Mouse (Mus musculus): ENCODE measurements around the gene Rplp0. TPM values are rescaled to one million over a fixed set of nuclear protein-coding genes. Genes with fewer than 3 reads are reported as not detected.

Gene Rplp0
- polyA plus RNA-seq, 1 experiment: 478 TPM

GRCm38 (mm10) chr5:115580229-115581001, 21.1 kb downstream of the Rplp0 start:
- H3K4me1 ChIP-seq (ENCODE audit: control insufficient read depth, insufficient read depth, low read length): peaks cover 17% of the 10 kb centered on the region
- TF ChIP-seq CTCF (IDR thresholded peaks at IDR 0.05; ENCODE audit: borderline replicate concordance, insufficient read depth, low read depth, low read length) (no peak), POLR2A (IDR thresholded peaks at IDR 0.05; ENCODE audit: borderline replicate concordance, insufficient read depth, low read length) (no peak)
- H3K27ac ChIP-seq (ENCODE audit: insufficient read depth, low read length): no peak overlapping the region
- no peak overlapping the region for H3K4me3 ChIP-seq (replicated peaks; ENCODE audit: insufficient read depth, low read depth, low read length)
- no peaks in the 10 kb centered on the region for H3K27me3 ChIP-seq (ENCODE audit: control insufficient read depth, insufficient read depth, low read length)
- WGBS: 81% methylated on average over 14 of the region's 14 CpGs
- no peak for DNase-seq

GRCm38 (mm10) chr5:115581662-115582061, 22.4 kb downstream of the Rplp0 start:
- no peak for DNase-seq
- Histone ChIP-seq H3K4me1 (ENCODE audit: control insufficient read depth, insufficient read depth, low read length) (peaks cover 17% of the 10 kb centered on the region), H3K27ac (ENCODE audit: insufficient read depth, low read length) (no peak overlapping the region), H3K27me3 (ENCODE audit: control insufficient read depth, insufficient read depth, low read length) (no peaks in the 10 kb centered on the region), H3K4me3 (replicated peaks; ENCODE audit: insufficient read depth, low read depth, low read length) (no peak overlapping the region)
- WGBS: 93% methylated on average over 9 of the region's 9 CpGs
- TF ChIP-seq CTCF (IDR thresholded peaks at IDR 0.05; ENCODE audit: borderline replicate concordance, insufficient read depth, low read depth, low read length) (no peak), POLR2A (IDR thresholded peaks at IDR 0.05; ENCODE audit: borderline replicate concordance, insufficient read depth, low read length) (no peak)

- TF ChIP-seq CTCF (IDR thresholded peaks at IDR 0.05; ENCODE audit: borderline replicate concordance, insufficient read depth, low read depth, low read length) (no peak), POLR2A (IDR thresholded peaks at IDR 0.05; ENCODE audit: borderline replicate concordance, insufficient read depth, low read length) (no peak)
- no peaks in the 10 kb centered on the region for H3K4me1 ChIP-seq (ENCODE audit: control insufficient read depth, insufficient read depth, low read length)
- H3K27ac ChIP-seq (ENCODE audit: insufficient read depth, low read length): no peak overlapping the region
- WGBS: 80% methylated on average over 12 of the region's 12 CpGs
- H3K27me3 ChIP-seq (ENCODE audit: control insufficient read depth, insufficient read depth, low read length): no peaks in the 10 kb centered on the region
- DNase-seq: no peak
- no peak overlapping the region for H3K4me3 ChIP-seq (replicated peaks; ENCODE audit: insufficient read depth, low read depth, low read length)
Observed at GRCm38 (mm10) chr5:115585616-115586015, 26.3 kb downstream of the Rplp0 start.

GRCm38 (mm10) chr5:115586166-115586565, 26.9 kb downstream of the Rplp0 start:
- WGBS: 38% methylated on average over 15 of the region's 15 CpGs
- no peaks in the 10 kb centered on the region for H3K27me3 ChIP-seq (ENCODE audit: control insufficient read depth, insufficient read depth, low read length)
- no peak overlapping the region for H3K27ac ChIP-seq (ENCODE audit: insufficient read depth, low read length)
- TF ChIP-seq POLR2A (IDR thresholded peaks at IDR 0.05; ENCODE audit: borderline replicate concordance, insufficient read depth, low read length) (no peak), CTCF (IDR thresholded peaks at IDR 0.05; ENCODE audit: borderline replicate concordance, insufficient read depth, low read depth, low read length) (no peak)
- H3K4me3 ChIP-seq (replicated peaks; ENCODE audit: insufficient read depth, low read depth, low read length): no peak overlapping the region
- no peaks in the 10 kb centered on the region for H3K4me1 ChIP-seq (ENCODE audit: control insufficient read depth, insufficient read depth, low read length)
- no peak for DNase-seq

GRCm38 (mm10) chr5:115586780-115587179, 27.5 kb downstream of the Rplp0 start:
- H3K4me3 ChIP-seq (replicated peaks; ENCODE audit: insufficient read depth, low read depth, low read length): no peak overlapping the region
- DNase-seq: no peak
- no peaks in the 10 kb centered on the region for H3K4me1 ChIP-seq (ENCODE audit: control insufficient read depth, insufficient read depth, low read length)
- WGBS: 84% methylated on average over 2 of the region's 2 CpGs
- H3K27ac ChIP-seq (ENCODE audit: insufficient read depth, low read length): no peak overlapping the region
- no peaks in the 10 kb centered on the region for H3K27me3 ChIP-seq (ENCODE audit: control insufficient read depth, insufficient read depth, low read length)
- TF ChIP-seq POLR2A (IDR thresholded peaks at IDR 0.05; ENCODE audit: borderline replicate concordance, insufficient read depth, low read length) (no peak), CTCF (IDR thresholded peaks at IDR 0.05; ENCODE audit: borderline replicate concordance, insufficient read depth, low read depth, low read length) (no peak)

GRCm38 (mm10) chr5:115591028-115591427, 31.8 kb downstream of the Rplp0 start:
- Histone ChIP-seq H3K27ac (ENCODE audit: insufficient read depth, low read length) (no peak overlapping the region), H3K4me3 (replicated peaks; ENCODE audit: insufficient read depth, low read depth, low read length) (no peak overlapping the region), H3K4me1 (ENCODE audit: control insufficient read depth, insufficient read depth, low read length) (no peaks in the 10 kb centered on the region), H3K27me3 (ENCODE audit: control insufficient read depth, insufficient read depth, low read length) (no peaks in the 10 kb centered on the region)
- WGBS: 78% methylated on average over 11 of the region's 11 CpGs
- TF ChIP-seq CTCF (IDR thresholded peaks at IDR 0.05; ENCODE audit: borderline replicate concordance, insufficient read depth, low read depth, low read length) (no peak), POLR2A (IDR thresholded peaks at IDR 0.05; ENCODE audit: borderline replicate concordance, insufficient read depth, low read length) (no peak)
- no peak for DNase-seq

- no peaks in the 10 kb centered on the region for H3K4me1 ChIP-seq (ENCODE audit: control insufficient read depth, insufficient read depth, low read length)
- no peaks in the 10 kb centered on the region for H3K27me3 ChIP-seq (ENCODE audit: control insufficient read depth, insufficient read depth, low read length)
- TF ChIP-seq POLR2A (IDR thresholded peaks at IDR 0.05; ENCODE audit: borderline replicate concordance, insufficient read depth, low read length): no peak
- 90% methylated on average over 2 of the region's 2 CpGs for WGBS
- no peak overlapping the region for H3K27ac ChIP-seq (ENCODE audit: insufficient read depth, low read length)
- DNase-seq: no peak
- H3K4me3 ChIP-seq (replicated peaks; ENCODE audit: insufficient read depth, low read depth, low read length): no peak overlapping the region
Observed at GRCm38 (mm10) chr5:115591506-115591905, 32.2 kb downstream of the Rplp0 start.

- WGBS: 90% methylated on average over 6 of the region's 6 CpGs
Observed at GRCm38 (mm10) chr5:115603561-115603960, 44.3 kb downstream of the Rplp0 start.

More at GRCm38 (mm10) chr5:115603561-115603960, 44.3 kb downstream of the Rplp0 start:
- DNase-seq: no peak
- H3K4me3 ChIP-seq (replicated peaks; ENCODE audit: insufficient read depth, low read depth, low read length): no peak overlapping the region
- TF ChIP-seq POLR2A (IDR thresholded peaks at IDR 0.05; ENCODE audit: borderline replicate concordance, insufficient read depth, low read length) (no peak), CTCF (IDR thresholded peaks at IDR 0.05; ENCODE audit: borderline replicate concordance, insufficient read depth, low read depth, low read length) (no peak)
- H3K4me1 ChIP-seq (ENCODE audit: control insufficient read depth, insufficient read depth, low read length): no peaks in the 10 kb centered on the region
- no peaks in the 10 kb centered on the region for H3K27me3 ChIP-seq (ENCODE audit: control insufficient read depth, insufficient read depth, low read length)
- H3K27ac ChIP-seq (ENCODE audit: insufficient read depth, low read length): no peak overlapping the region
